Mouse (Mus musculus): ENCODE measurements around the gene Dhdds.

Gene Dhdds

GRCm38 (mm10) chr4:134000466-134001438 is at the start of gene Dhdds:
TSS of gene Dhdds (minus strand) at chr4:134000918.
- peak; percentile 95 to 96 for DNase-seq

- no peak for DNase-seq
Measured at GRCm38 (mm10) chr4:134047648-134048047, 46.9 kb upstream of the Dhdds start.

- no peak for DNase-seq
Measured at GRCm38 (mm10) chr4:134043041-134043440, 42.3 kb upstream of the Dhdds start.

- peak in 1 of 2 experiments; percentile 8 for DNase-seq
Measured at GRCm38 (mm10) chr4:134041317-134042123, 40.8 kb upstream of the Dhdds start.

GRCm38 (mm10) chr4:134035953-134036352 is 35.2 kb upstream of the Dhdds start:
- peak; percentile 64 to 70 for DNase-seq

- DNase-seq, result no peak
Measured at GRCm38 (mm10) chr4:134025802-134026201, 25.1 kb upstream of the Dhdds start.

- DNase-seq, result peak; percentile 61 to 67
Measured at GRCm38 (mm10) chr4:134020621-134021020, 19.9 kb upstream of the Dhdds start.

GRCm38 (mm10) chr4:134019641-134020351 is 19.1 kb upstream of the Dhdds start:
- DNase-seq, result no peak

- no peak for DNase-seq
Measured at GRCm38 (mm10) chr4:134019210-134019609, 18.5 kb upstream of the Dhdds start.

- no peak for DNase-seq
Measured at GRCm38 (mm10) chr4:134018779-134019145, 18.0 kb upstream of the Dhdds start, which contains the start of gene Lin28a. TSS of gene Lin28a (minus strand) at chr4:134018841.

GRCm38 (mm10) chr4:134018038-134018778 is 17.5 kb upstream of the Dhdds start:
- DNase-seq, result no peak

- DNase-seq, result no peak
Measured at GRCm38 (mm10) chr4:134017201-134017865, 16.6 kb upstream of the Dhdds start.

- no peak for DNase-seq
Measured at GRCm38 (mm10) chr4:134016767-134017166, 16.0 kb upstream of the Dhdds start.

- DNase-seq, result no peak
Measured at GRCm38 (mm10) chr4:134016208-134016607, 15.5 kb upstream of the Dhdds start.

GRCm38 (mm10) chr4:134012858-134013528 is 12.3 kb upstream of the Dhdds start:
- DNase-seq, result no peak

- DNase-seq, result no peak
Measured at GRCm38 (mm10) chr4:134011450-134012414, 11.0 kb upstream of the Dhdds start.

GRCm38 (mm10) chr4:134009709-134010108 is 9.0 kb upstream of the Dhdds start:
- DNase-seq, result no peak

- DNase-seq, result no peak
Measured at GRCm38 (mm10) chr4:134006845-134007244, 6.1 kb upstream of the Dhdds start.

- peak; percentile 9 to 19 for DNase-seq
Measured at GRCm38 (mm10) chr4:134005581-134006358, 5.1 kb upstream of the Dhdds start.

Data from lung, adult 18-20 months (tissue).